ENCODE assay signal across 8 mouse cellular contexts in the genomic region with DNA sequence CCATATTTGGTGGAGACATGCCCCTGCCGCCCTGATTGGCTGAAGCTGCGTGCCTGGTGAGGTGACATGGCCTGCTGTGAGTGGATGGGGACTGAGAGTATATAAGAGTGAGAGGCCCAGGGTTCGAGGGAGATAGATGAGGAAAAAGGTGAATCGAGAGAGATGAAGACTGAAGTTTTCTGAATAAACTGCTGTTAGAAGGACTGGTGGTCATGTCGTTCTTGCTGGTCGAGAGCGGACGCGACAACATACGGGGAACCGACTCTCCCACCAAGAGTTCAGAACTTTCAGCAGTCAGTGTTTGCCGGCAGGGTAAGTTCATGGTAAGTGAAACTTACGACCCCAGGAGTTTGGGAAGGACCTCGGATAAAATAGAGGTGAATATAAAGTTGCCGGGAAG. TPM values are rescaled to one million over a fixed set of nuclear protein-coding genes. Genes with fewer than 3 reads are reported as not detected.
DNase-seq lines count a peak whose midpoint lies in the region; TF ChIP-seq lines count a peak whose summit lies in the region.
"Not testable (repeated sequence)": the region's sequence is repeated elsewhere in the genome, so short reads cannot be mapped to it uniquely, and the experiment has no call there.
"Had no signal": no experiment of that assay in that cellular context is flagged by ENCODE, and none has a peak within 500 bp of the region (broad histone marks: within the 10 kb centered on the region; RNA-seq: fewer than 3 reads in every experiment).

No protein-coding gene starts in this region.

- peaks cover 0 to 27% of the 10 kb centered on the region in 2 experiments; a peak in 2 of 4 replicates for H3K4me1 ChIP-seq in CH12.LX (ENCODE audit: control insufficient read depth in 1 of 2, insufficient read depth in 2 of 2)

- not testable (repeated sequence) for TF ChIP-seq CTCF in CH12.LX (conservative IDR thresholded peaks at IDR 0.05 in 1 of 2, IDR thresholded peaks at IDR 0.05 in 1 of 2; ENCODE audit: low read depth in 2 of 2, low read length in 2 of 2)

- not testable (repeated sequence) for H3K79me2 ChIP-seq in CH12.LX (replicated peaks; ENCODE audit: control insufficient read depth, extremely low read depth, insufficient read depth, poor library complexity, severe bottlenecking)

- TF ChIP-seq POLR2A in CH12.LX (IDR thresholded peaks at IDR 0.05; ENCODE audit: low read depth, low read length): peak; percentile 54

- TF ChIP-seq EP300 in CH12.LX (IDR thresholded peaks at IDR 0.05; ENCODE audit: low read length): not testable (repeated sequence)

- not testable (repeated sequence) for H3K9ac ChIP-seq in CH12.LX (ENCODE audit: insufficient read depth, low read depth)

- H3K36me3 ChIP-seq in CH12.LX (replicated peaks in 1 of 2; ENCODE audit: control insufficient read depth in 1 of 2, insufficient read depth in 1 of 2, low read length in 1 of 2): not testable (repeated sequence)

- H3K27me3 ChIP-seq in CH12.LX (replicated peaks): not testable (repeated sequence)

- peak overlapping the region; percentile 43 to 47 (median 44) for H3K4me3 ChIP-seq in CH12.LX (replicated peaks in 1 of 3; ENCODE audit: low read depth in 2 of 3, low read length in 2 of 3, poor library complexity in 1 of 3)

- not testable (repeated sequence) for H3K27ac ChIP-seq in CH12.LX (ENCODE audit: insufficient read depth, low read depth)

- TF ChIP-seq RAD21 in CH12.LX (IDR thresholded peaks at IDR 0.05; ENCODE audit: low read depth, low read length): not testable (repeated sequence)

- in situ Hi-C loops in CH12.LX (cut with MboI; ENCODE audit: low pct_ligation_motif_present, low pct_unique_long_range_greater_than_20kb, low sequenced_read_pairs): loop anchor here (25.0 kb wide), 1 partner anchor 95 kb away; no protein-coding TSS in a partner anchor

- not testable (repeated sequence) for H3K4me2 ChIP-seq in CH12.LX (ENCODE audit: insufficient read depth, low read depth, poor library complexity, severe bottlenecking)

- dilution Hi-C loops in CH12.LX (cut with MboI; ENCODE audit: extremely low pct_ligation_motif_present, extremely low pct_unique_long_range_greater_than_20kb, low sequenced_read_pairs): not testable (repeated sequence)

- not testable (repeated sequence) for DNase-seq in CH12.LX (ENCODE audit: extremely low read depth)
- peak; percentile 79 for DNase-seq in heart, adult 11 months

- H3K9me3 ChIP-seq in CH12.LX (replicated peaks; ENCODE audit: low read length): not testable (repeated sequence)

TF ChIP-seq in CH12.LX, 34 proteins besides CTCF, POLR2A, EP300 and RAD21:
- 0 out of 2 replicates have a peak, but pooled peaks have one; percentile 19 for TF ChIP-seq BHLHE40 (IDR thresholded peaks at IDR 0.05; ENCODE audit: low read depth, low read length)
- peak; percentile 68 for TF ChIP-seq TBP (conservative IDR thresholded peaks at IDR 0.05; ENCODE audit: low read depth, low read length)

RNA-seq across cellular contexts. Expression of gene Il7r, which starts 27.3 kb away (rescaled TPM):
- total RNA-seq in CH12.LX (2012; rRNA removed) (0.04 and 0.25 TPM in 2 replicates), CH12.LX (2014; rRNA removed) (0.13 and 0.14 TPM in 2 replicates)
- 0.13 and 0.23 TPM in 2 replicates for polyA plus RNA-seq in CH12.LX (2012; ENCODE audit: insufficient read length, low read depth)
- total RNA-seq: ES-E14, MEL had no signal
- polyA plus RNA-seq: adrenal gland, adult 2 months; C2C12; G1E; Patski had no signal
